Mouse (Mus musculus): ENCODE data around the gene Map2k2.

DNA sequence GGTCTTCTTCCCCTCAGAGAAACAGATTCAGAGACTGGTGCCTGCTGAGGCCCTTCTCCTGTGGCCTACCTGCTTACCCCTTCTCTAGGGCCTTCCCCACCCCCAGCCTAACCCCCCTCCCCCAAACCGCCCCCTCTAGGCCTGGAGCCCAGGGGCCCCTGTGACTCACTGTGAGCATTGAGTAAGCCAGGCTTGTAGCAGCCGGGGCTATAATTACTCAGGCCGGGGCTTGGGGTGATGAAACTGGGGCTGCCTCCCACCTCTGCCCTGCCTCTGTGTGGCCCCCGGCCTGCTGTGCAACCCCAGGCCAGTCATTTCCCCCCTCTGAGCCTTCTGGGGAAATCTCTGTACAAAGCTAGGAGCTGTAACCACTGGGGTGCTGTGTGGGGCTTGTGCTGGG, 40.6 kb downstream of the Map2k2 start:
- TF ChIP-seq CTCF (IDR thresholded peaks at IDR 0.05; ENCODE audit: borderline replicate concordance, insufficient read depth, low read length): no peak
- no peak for TF ChIP-seq POLR2A (IDR thresholded peaks at IDR 0.05; ENCODE audit: low read depth, low read length)
